Mouse (Mus musculus) embryonic facial prominence, embryonic 11.5 days (tissue): Measurements from ENCODE around the gene Snx3. TPM values are rescaled to one million over a fixed set of nuclear protein-coding genes. Genes with fewer than 3 reads are reported as not detected.

Experiments
- ATAC-seq: fragments of 200-750 bp; cut with Nextera tagmentation; replicated peaks from 2 replicates; pipeline ENCODE4 v1.8.0; 2017; ENCODE audit warnings: low read depth; ENCODE audit not compliant: insufficient number of reproducible peaks, low FRiP score, low TSS enrichment
- DNase-seq: peaks from one replicate; pipeline ENCODE4 v3.0.0-alpha.2; 2015; ENCODE audit warnings: low spot score
- H3K27ac ChIP-seq: fragments of 300-500 bp; sonication (generic); replicated peaks from 2 replicates; pipeline ENCODE4 v1.5.1; 2014; ENCODE audit warnings: mild to moderate bottlenecking, low read depth, low read length, control low read depth
- H3K27me3 ChIP-seq: fragments of 300-500 bp; sonication (generic); 2 replicates; pipeline ENCODE4 v1.6.1; 2014; ENCODE audit warnings: mild to moderate bottlenecking, low read length, moderate library complexity, mixed read lengths; ENCODE audit not compliant: control insufficient read depth, insufficient read depth
- H3K36me3 ChIP-seq: fragments of 300-500 bp; sonication (generic); replicated peaks from 2 replicates; pipeline ENCODE4 v1.6.1; 2014; ENCODE audit warnings: low read depth, mild to moderate bottlenecking, low read length, moderate library complexity, mixed read lengths; ENCODE audit not compliant: control insufficient read depth, insufficient read depth
- H3K4me1 ChIP-seq: fragments of 300-500 bp; sonication (generic); 2 replicates; pipeline ENCODE4 v1.6.1; 2014; ENCODE audit warnings: low read length, mixed read lengths; ENCODE audit not compliant: control insufficient read depth, insufficient read depth
- H3K4me2 ChIP-seq: fragments of 300-500 bp; sonication (generic); 2 replicates; pipeline ENCODE4 v1.6.1; 2014; ENCODE audit warnings: low read depth, mild to moderate bottlenecking, control low read depth, low read length, moderate library complexity
- H3K4me3 ChIP-seq: fragments of 300-500 bp; sonication (generic); 2 replicates; pipeline ENCODE4 v1.5.1; 2014; ENCODE audit warnings: low read depth, low read length, control low read depth
- H3K9ac ChIP-seq: fragments of 300-500 bp; sonication (generic); replicated peaks from 2 replicates; pipeline ENCODE4 v1.6.1; 2014; ENCODE audit warnings: mild to moderate bottlenecking, control low read depth, low read length
- H3K9me3 ChIP-seq: fragments of 300-500 bp; sonication (generic); replicated peaks from 2 replicates; pipeline ENCODE4 v1.6.1; 2016; ENCODE audit warnings: mild to moderate bottlenecking, low read length, inconsistent platforms, mixed read lengths; ENCODE audit not compliant: control insufficient read depth
- WGBS: fragments of 180-500 bp; shearing (Covaris S2); extraction: QIAGEN DNeasy Blood & Tissue Kit; methylation state at CpG from one replicate; pipeline ENCODE4 v1.1.7; 2014; 5-methylcytosine and 5-hydroxymethylcytosine counted together
- polyA plus RNA-seq: library from polyadenylated mRNA; unstranded; fragments of >200 nt; fragmentation: Nextera tagmentation; extraction: Ambion mirVana; gene quantifications from 2 replicates; pipeline ENCODE4 v1.2.1, GENCODE M21; 2014

The Snx3 gene
- polyA plus RNA-seq, 1 experiment from 2014 or later = 234 TPM

DNA sequence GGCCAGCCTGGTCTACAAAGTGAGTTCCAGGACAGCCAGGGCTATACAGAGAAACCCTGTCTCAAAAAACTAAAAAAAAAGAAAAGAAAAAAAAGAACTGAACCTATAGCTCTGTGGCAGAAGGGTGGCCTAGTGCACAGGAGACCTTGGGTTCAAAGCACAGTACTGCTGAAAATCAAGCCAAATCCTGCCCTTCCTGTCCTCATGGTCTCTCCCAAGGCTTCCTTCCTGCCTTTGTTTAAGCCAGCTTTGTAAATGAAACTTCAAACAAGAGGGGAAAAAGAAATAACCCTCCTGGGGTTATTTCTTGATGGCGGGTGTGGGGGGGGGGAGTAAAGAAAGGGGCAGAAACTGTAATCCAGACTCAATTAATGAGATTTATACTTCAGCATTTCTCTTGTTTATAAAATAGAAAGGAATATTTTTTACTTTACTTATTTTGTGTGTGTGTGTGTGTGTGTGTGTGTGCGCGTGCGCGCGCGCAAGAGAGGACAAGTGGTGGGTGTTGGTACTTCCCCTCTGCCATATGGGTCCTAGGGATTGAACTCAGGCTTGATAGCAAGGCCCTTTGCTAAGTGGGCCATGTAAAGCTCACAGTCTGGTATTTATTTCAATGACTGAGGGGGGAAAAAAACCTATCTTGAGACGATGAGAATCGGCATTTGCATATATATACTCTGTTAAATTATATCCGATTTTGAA is 24.9 kb upstream of the Snx3 start:
- no peak for ATAC-seq

DNA sequence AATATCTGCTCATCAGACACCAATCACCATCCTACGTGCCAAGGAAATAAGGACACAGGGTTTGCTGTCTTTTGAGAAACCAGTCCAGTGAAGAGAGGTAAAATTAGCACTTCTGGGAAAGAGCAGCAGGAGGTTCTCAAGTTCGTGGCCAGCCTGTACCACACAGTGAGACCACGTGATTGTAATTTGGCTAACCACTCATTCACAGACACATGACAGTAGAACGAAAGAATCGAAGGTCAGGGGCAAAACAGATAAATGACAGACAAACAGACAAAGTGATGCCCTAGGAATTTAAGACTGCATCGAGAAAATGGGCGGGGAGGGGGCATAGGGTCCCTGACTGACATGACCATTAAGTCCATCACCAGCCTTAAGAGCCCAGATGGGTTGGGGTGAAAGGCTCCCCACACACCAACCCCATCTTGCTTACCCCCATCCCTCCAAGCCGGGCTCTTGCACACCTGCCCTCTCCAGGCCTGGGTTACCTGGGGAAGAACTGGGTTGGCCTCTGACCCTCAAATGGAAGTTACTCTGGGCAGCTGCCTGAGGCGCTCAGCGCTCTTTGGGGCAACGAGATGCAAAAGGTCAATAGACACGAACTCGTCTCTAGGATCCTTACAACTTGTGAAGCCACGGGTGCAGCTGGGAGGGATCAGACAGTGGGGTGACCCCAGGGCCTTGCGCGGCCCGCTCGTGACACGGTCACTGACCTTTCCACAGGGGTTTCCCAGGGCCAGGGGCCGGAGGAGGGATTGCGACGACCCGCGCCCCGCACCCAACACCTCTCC is 24.1 kb upstream of the Snx3 start:
- Histone ChIP-seq H3K9ac (peak overlapping the region; percentile 70), H3K27ac (peak overlapping the region; percentile 68), H3K4me1 (no peaks in the 10 kb centered on the region), H3K4me3 (peak overlapping the region; percentile 63), H3K27me3 (no peaks in the 10 kb centered on the region), H3K9me3 (no peaks in the 10 kb centered on the region), H3K4me2 (peak overlapping the region; percentile 60), H3K36me3 (no peaks in the 10 kb centered on the region)
- DNase-seq = no peak
- WGBS = 14% methylated on average over 25 of the region's 25 CpGs
- ATAC-seq = peak; percentile 60

More for the DNA sequence above, 24.9 kb upstream of the Snx3 start:
- no peak overlapping the region for H3K4me3 ChIP-seq
- H3K4me1 ChIP-seq = no peaks in the 10 kb centered on the region
- no peaks in the 10 kb centered on the region for H3K36me3 ChIP-seq
- H3K27ac ChIP-seq = no peak overlapping the region
- no peak overlapping the region for H3K4me2 ChIP-seq
- H3K9me3 ChIP-seq = no peaks in the 10 kb centered on the region
- DNase-seq = no peak
- H3K9ac ChIP-seq = no peak overlapping the region
- 91% methylated on average over 10 of the region's 10 CpGs for WGBS
- no peaks in the 10 kb centered on the region for H3K27me3 ChIP-seq

DNA sequence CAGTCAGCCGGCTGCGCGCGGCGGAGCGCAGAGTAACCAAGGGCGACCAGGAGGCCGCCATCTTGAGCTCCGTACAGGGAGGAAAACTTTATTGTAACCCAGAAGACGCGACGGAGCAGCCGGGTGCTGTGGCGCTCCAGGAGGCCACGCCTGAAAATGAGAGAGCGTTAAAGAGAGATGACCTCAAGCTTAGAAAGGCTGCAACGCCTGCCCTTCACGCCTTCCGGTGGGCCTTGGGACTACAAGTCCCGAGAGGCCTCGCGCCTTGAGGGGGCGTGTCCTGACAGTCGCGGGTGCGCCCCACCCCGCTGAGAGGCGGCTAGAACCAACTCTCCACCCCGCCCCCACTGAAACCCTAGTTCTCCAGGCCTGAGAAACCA is 23.5 kb upstream of the Snx3 start, which contains the start of gene Afg1l:
Gene Afg1l (minus strand): TSS at position 225 of the 380 bp plus-strand sequence.
- no peaks in the 10 kb centered on the region for H3K4me1 ChIP-seq
- H3K27me3 ChIP-seq = no peaks in the 10 kb centered on the region
- H3K4me2 ChIP-seq = peak within 1 kb of the TSS; percentile 60
- peak within 1 kb of the TSS; percentile 68 for H3K27ac ChIP-seq
- 0% methylated on average over 29 of the region's 29 CpGs for WGBS
- H3K36me3 ChIP-seq = no peaks in the 10 kb centered on the region
- peak within 1 kb of the TSS; percentile 63 for H3K4me3 ChIP-seq
- peak; percentile 89 for ATAC-seq
- H3K9ac ChIP-seq = peak within 1 kb of the TSS; percentile 70
- no peaks in the 10 kb centered on the region for H3K9me3 ChIP-seq
- peak; percentile 95 for DNase-seq

DNA sequence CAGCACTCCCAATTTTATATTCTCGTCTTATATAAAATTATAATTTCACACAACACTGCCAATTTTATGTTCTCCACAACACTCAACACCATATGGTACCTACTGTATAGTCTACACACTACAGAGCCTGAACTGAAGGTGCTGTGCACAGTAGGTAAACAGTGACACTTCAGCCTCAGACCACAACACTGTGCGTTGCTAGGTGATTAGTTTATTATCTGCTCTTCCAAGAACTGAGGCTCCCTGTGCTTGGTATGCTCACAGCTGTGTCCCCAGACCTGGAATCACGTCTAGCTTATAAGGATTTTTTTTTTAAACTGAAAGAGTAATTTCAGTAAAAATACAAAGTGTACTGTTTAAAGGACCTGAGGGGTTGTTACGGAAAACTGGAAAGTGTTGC is 21.1 kb upstream of the Snx3 start:
- Histone ChIP-seq H3K4me3 (no peak overlapping the region), H3K9me3 (no peaks in the 10 kb centered on the region), H3K36me3 (no peaks in the 10 kb centered on the region), H3K27ac (no peak overlapping the region), H3K4me2 (no peak overlapping the region), H3K27me3 (no peaks in the 10 kb centered on the region), H3K4me1 (no peaks in the 10 kb centered on the region), H3K9ac (no peak overlapping the region)
- no peak for ATAC-seq
- DNase-seq = no peak
- WGBS = 77% methylated on average over 4 of the region's 4 CpGs

DNA sequence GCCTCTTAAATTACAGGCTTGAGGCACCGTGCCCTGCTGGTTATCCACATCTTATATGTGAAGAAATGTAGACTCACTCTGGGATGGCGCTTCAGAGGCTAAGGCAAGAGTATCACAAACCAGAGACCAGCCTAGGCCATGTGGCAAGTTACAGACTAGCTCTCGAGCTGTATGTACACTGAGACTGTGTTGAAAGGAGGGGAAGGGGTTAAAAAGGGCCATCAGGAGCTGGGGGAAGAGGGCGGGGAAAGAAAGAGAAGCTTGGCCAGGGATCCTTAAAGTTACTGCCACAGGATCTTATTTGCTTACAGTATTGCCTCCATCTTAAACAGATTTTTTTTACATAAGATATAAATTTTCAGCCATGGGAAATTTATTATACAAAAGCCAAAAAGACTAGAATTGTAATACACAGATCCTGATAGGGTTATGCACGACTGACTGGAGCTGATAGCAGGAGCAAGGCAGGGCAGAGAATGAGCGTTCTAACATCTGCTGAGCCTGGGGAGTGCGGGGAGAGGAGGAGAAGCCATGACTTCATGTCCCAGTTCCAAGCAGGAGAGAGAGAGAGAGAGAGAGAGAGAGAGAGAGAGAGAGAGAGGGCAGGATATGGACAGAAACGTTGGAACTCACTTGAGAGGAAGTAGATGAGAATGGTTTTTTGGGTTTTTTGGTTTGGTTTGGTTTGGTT is 13.1 kb upstream of the Snx3 start:
- Histone ChIP-seq H3K27ac (no peak overlapping the region), H3K36me3 (no peaks in the 10 kb centered on the region), H3K27me3 (no peaks in the 10 kb centered on the region), H3K4me1 (no peaks in the 10 kb centered on the region), H3K4me3 (no peak overlapping the region), H3K4me2 (no peak overlapping the region), H3K9me3 (no peaks in the 10 kb centered on the region), H3K9ac (no peak overlapping the region)
- peak; percentile 51 for DNase-seq
- 32% methylated on average over 8 of the region's 8 CpGs for WGBS
- no peak for ATAC-seq

DNA sequence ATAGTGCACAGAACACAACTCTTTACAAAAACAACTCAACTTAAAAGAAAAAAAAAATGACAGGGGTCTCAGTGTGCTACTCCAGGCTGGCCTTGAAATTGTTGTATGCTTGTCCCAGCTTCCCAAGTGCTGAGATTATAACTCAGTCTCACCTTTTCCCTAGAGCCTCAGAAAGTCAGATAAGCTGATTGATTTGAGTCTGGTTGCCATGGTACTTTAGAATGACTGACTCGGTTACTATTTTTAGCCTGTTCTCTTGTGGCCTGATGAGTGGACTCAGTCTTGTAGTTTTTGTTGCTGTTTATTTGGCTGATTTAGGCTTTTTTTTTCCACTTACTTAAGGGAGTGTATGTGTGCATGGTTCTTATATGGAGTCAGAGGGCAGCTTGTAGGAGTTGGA is 10.7 kb upstream of the Snx3 start:
- no peak for DNase-seq
- Histone ChIP-seq H3K9ac (no peak overlapping the region), H3K4me3 (no peak overlapping the region), H3K4me1 (no peaks in the 10 kb centered on the region), H3K9me3 (no peaks in the 10 kb centered on the region), H3K36me3 (no peaks in the 10 kb centered on the region), H3K27ac (no peak overlapping the region), H3K4me2 (no peak overlapping the region), H3K27me3 (no peaks in the 10 kb centered on the region)
- WGBS = 61% methylated on average over 1 of the region's 1 CpGs
- ATAC-seq = no peak

DNA sequence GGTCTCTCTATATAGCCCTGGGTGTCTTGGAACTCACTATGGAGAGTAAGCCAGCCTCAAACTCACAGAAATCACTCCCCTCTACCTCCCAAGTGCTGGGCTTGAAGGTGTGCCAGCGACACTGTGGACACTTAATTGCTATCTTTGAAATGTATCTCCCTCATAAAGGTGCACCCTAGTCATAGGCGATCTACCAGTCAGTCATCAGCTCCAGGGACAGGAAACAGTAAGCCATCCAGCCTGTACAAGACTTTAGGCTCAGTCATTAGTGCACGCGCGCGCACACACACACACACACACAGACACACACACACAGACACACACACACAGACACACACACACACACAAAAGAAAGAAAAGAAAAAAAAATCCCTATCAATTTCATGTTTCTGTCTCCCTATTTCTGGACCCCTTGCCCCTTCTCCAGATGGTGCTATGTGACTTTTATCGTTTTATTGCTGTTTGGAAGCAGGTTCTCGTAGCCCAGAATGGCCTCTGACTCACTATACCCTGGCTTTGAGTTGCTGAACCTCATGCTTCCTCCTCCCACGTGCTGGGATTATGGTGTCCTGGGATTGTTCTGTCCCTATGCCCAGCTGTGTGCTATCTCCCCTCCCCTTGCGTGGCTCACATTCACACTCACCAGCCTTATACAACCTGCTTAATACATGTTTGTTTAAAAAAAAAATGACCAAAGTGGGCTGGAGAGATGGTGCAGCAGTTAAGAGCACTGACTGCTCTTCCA is 9.6 kb upstream of the Snx3 start:
- 82% methylated on average over 10 of the region's 10 CpGs for WGBS
- no peak overlapping the region for H3K4me3 ChIP-seq
- H3K9ac ChIP-seq = no peak overlapping the region
- H3K9me3 ChIP-seq = no peaks in the 10 kb centered on the region
- H3K27me3 ChIP-seq = no peaks in the 10 kb centered on the region
- DNase-seq (no peak), ATAC-seq (no peak)
- H3K36me3 ChIP-seq = no peaks in the 10 kb centered on the region
- H3K27ac ChIP-seq = no peak overlapping the region
- H3K4me1 ChIP-seq = no peaks in the 10 kb centered on the region
- H3K4me2 ChIP-seq = no peak overlapping the region
